8 mouse cellular contexts compared by ENCODE assay signal in the genomic region with DNA sequence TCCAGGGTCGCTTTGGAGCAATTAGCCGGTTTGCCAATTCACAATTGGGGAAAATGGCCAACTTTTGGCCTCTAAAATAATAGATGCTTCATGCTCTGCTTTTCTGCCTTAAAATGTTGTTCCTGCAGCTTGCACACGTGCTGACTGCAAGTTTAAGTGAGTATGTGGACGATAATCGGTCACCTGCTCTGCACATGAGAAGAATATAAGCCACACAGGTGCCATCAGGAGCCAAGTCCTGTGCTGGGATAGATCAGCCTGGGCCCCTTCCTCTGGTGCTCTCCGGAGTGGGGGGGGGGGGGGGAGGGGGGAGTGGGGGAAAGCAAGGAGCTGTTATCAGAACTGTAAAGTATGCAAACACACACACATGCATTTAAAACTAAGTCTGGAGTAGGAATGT. TPM values are rescaled to one million over a fixed set of nuclear protein-coding genes. Genes with fewer than 3 reads are reported as not detected.
DNase-seq lines count a peak whose midpoint lies in the region; ATAC-seq and TF ChIP-seq lines count a peak whose summit lies in the region.

No protein-coding gene starts in this region.

- peak overlapping the region; percentile 67 for H3K9ac ChIP-seq in kidney, embryonic 14.5 days (ENCODE audit: low read depth, low read length)
- H3K9ac ChIP-seq in hindbrain, embryonic 15.5 days, result peak overlapping the region; percentile 39
- peak overlapping the region; percentile 64 for H3K9ac ChIP-seq in midbrain, embryonic 14.5 days (replicated peaks; ENCODE audit: low read length)

- no peak for ATAC-seq in kidney, embryonic 14.5 days (ENCODE audit: low FRiP score, low TSS enrichment)
- ATAC-seq in hindbrain, embryonic 15.5 days (ENCODE audit: low FRiP score, low read depth), result peak; percentile 12; the same call in 1 of the 2 replicates
- ATAC-seq in midbrain, embryonic 14.5 days (ENCODE audit: low FRiP score, low TSS enrichment), result no peak

- peaks cover 12% of the 10 kb centered on the region for H3K4me1 ChIP-seq in kidney, embryonic 14.5 days (ENCODE audit: control insufficient read depth, insufficient read depth, low read length)
- H3K4me1 ChIP-seq in cortical plate, adult 2 months (ENCODE audit: control insufficient read depth, insufficient read depth, low read length), result peaks cover 1% of the 10 kb centered on the region; the same call in 1 of the 2 replicates
- peaks cover 42% of the 10 kb centered on the region for H3K4me1 ChIP-seq in hindbrain, embryonic 15.5 days (replicated peaks)
- H3K4me1 ChIP-seq in midbrain, embryonic 14.5 days (ENCODE audit: control insufficient read depth, insufficient read depth, low read length), result peaks cover 29% of the 10 kb centered on the region

- TF ChIP-seq POLR2A in cortical plate, adult 2 months (IDR thresholded peaks at IDR 0.05; ENCODE audit: extremely low read depth, insufficient read depth, low read length), result no peak

- no peaks in the 10 kb centered on the region for H3K9me3 ChIP-seq in kidney, embryonic 14.5 days (ENCODE audit: control insufficient read depth, low read length)
- H3K9me3 ChIP-seq in hindbrain, embryonic 15.5 days, result no peaks in the 10 kb centered on the region
- no peaks in the 10 kb centered on the region for H3K9me3 ChIP-seq in midbrain, embryonic 14.5 days (ENCODE audit: control insufficient read depth, low read length)

- H3K27ac ChIP-seq in kidney, embryonic 14.5 days (ENCODE audit: low read depth, low read length), result no peak overlapping the region
- H3K27ac ChIP-seq in cortical plate, adult 2 months (ENCODE audit: insufficient read depth, low read length), result no peak overlapping the region
- H3K27ac ChIP-seq in hindbrain, embryonic 15.5 days (replicated peaks), result no peak overlapping the region
- H3K27ac ChIP-seq in midbrain, embryonic 14.5 days (replicated peaks; ENCODE audit: low read depth, low read length), result 0 out of 2 replicates have a peak overlapping the region, but pooled peaks have one; percentile 9

- no peak for DNase-seq in kidney, adult 9 months
- no peak for DNase-seq in midbrain, embryonic 14.5 days
- no peak for DNase-seq in B cell, adult 2 months
- no peak for DNase-seq in thymus, postnatal 36 days
- no peak for DNase-seq in spleen, postnatal 14 days (ENCODE audit: low spot score in 2 of 2)

- H3K27me3 ChIP-seq in kidney, embryonic 14.5 days (ENCODE audit: control insufficient read depth, insufficient read depth, low read length), result peaks cover 6% of the 10 kb centered on the region
- peaks cover 6% of the 10 kb centered on the region; the same call in 1 of the 2 replicates for H3K27me3 ChIP-seq in hindbrain, embryonic 15.5 days
- no peaks in the 10 kb centered on the region for H3K27me3 ChIP-seq in midbrain, embryonic 14.5 days (ENCODE audit: control insufficient read depth, insufficient read depth, low read length)

- no peaks in the 10 kb centered on the region for H3K36me3 ChIP-seq in kidney, embryonic 14.5 days (ENCODE audit: control insufficient read depth, insufficient read depth, low read length)
- H3K36me3 ChIP-seq in hindbrain, embryonic 15.5 days, result no peaks in the 10 kb centered on the region
- no peaks in the 10 kb centered on the region for H3K36me3 ChIP-seq in midbrain, embryonic 14.5 days (ENCODE audit: control insufficient read depth, insufficient read depth, low read length)

- WGBS in kidney, embryonic 14.5 days, result 23% methylated on average over 5 of the region's 6 CpGs
- WGBS in hindbrain, embryonic 15.5 days, result 12% methylated on average over 6 of the region's 6 CpGs
- WGBS in midbrain, embryonic 14.5 days, result 14% methylated on average over 6 of the region's 6 CpGs

- peak overlapping the region; percentile 96 for H3K4me2 ChIP-seq in kidney, embryonic 14.5 days (replicated peaks; ENCODE audit: low read depth, low read length)
- peak overlapping the region; percentile 92 for H3K4me2 ChIP-seq in hindbrain, embryonic 15.5 days
- H3K4me2 ChIP-seq in midbrain, embryonic 14.5 days (ENCODE audit: low read length), result peak overlapping the region; percentile 88

- H3K4me3 ChIP-seq in kidney, embryonic 14.5 days (ENCODE audit: low read length), result peak overlapping the region; percentile 59
- H3K4me3 ChIP-seq in cortical plate, adult 2 months (ENCODE audit: insufficient read depth, low read length), result peak overlapping the region; percentile 16
- peak overlapping the region; percentile 71 for H3K4me3 ChIP-seq in hindbrain, embryonic 15.5 days
- H3K4me3 ChIP-seq in midbrain, embryonic 14.5 days (replicated peaks; ENCODE audit: low read depth, low read length), result peak overlapping the region; percentile 68

- no peak for TF ChIP-seq CTCF in cortical plate, adult 2 months (IDR thresholded peaks at IDR 0.05; ENCODE audit: extremely low read depth, insufficient read depth, low read length)

RNA-seq across cellular contexts. Expression of a gene that starts 0.5 kb away (rescaled TPM):
- 8.0 and 8.7 TPM in 2 replicates for polyA plus RNA-seq in kidney, embryonic 14.5 days (2014; fragmentation: Nextera tagmentation; extraction: Ambion mirVana)
- polyA plus RNA-seq in cortical plate, adult 2 months (2012; rRNA removed), result 56.2 and 57.5 TPM in 2 replicates
- polyA plus RNA-seq in hindbrain, embryonic 15.5 days (2015; fragmentation: Nextera tagmentation; extraction: Ambion mirVana), result 6.9 and 7.1 TPM in 2 replicates
- polyA plus RNA-seq in midbrain, embryonic 14.5 days (2014; fragmentation: Nextera tagmentation; extraction: Ambion mirVana), result 7.8 and 8.0 TPM in 2 replicates

RNA-seq across cellular contexts. Expression of a gene that starts 48.3 kb away (rescaled TPM):
- polyA plus RNA-seq in kidney, embryonic 14.5 days (2014; fragmentation: Nextera tagmentation; extraction: Ambion mirVana), result 264 and 332 TPM in 2 replicates
- polyA plus RNA-seq in cortical plate, adult 2 months (2012; rRNA removed), result 123 and 124 TPM in 2 replicates
- 392 and 404 TPM in 2 replicates for polyA plus RNA-seq in hindbrain, embryonic 15.5 days (2015; fragmentation: Nextera tagmentation; extraction: Ambion mirVana)
- polyA plus RNA-seq in midbrain, embryonic 14.5 days (2014; fragmentation: Nextera tagmentation; extraction: Ambion mirVana), result 451 and 485 TPM in 2 replicates

Comparison
In these comparisons a context has a peak if more than half of its experiments do, and no peak if none do; other contexts are left out.
1. H3K4me3 ChIP-seq: peak in every context shown above with its lines; median percentile 71 in hindbrain, embryonic 15.5 days; 68 in midbrain, embryonic 14.5 days; 59 in kidney, embryonic 14.5 days; 16 in cortical plate, adult 2 months.